Mouse (Mus musculus): ENCODE measurements at regions not wholly inside any gene's neighbourhood (a gene's known extent, or its start where the extent isn't known, plus 50 kb on each side); places are given as distances from the start of the nearest gene placed in this dataset.

GRCm38 (mm10) chr1:151092035-151092434, 90.3 kb upstream of the Gm47985 start:
- 0 out of 2 replicates have a peak, but pooled peaks cover 5% of the 10 kb centered on the region for H3K4me1 ChIP-seq (ENCODE audit: control insufficient read depth, insufficient read depth, low read length)
- H3K27ac ChIP-seq (replicated peaks; ENCODE audit: low read depth, low read length), result 0 out of 2 replicates have a peak overlapping the region, but pooled peaks have one; percentile 3
- DNase-seq (ENCODE audit: low spot score) (no peak), ATAC-seq (ENCODE audit: low FRiP score, low read depth) (no peak)
- no peaks in the 10 kb centered on the region for H3K9me3 ChIP-seq (ENCODE audit: control insufficient read depth, low read length)
- no peak overlapping the region for H3K4me2 ChIP-seq (replicated peaks; ENCODE audit: low read depth, low read length, severe bottlenecking)
- 69% methylated on average over 4 of the region's 4 CpGs for WGBS
- no peak for TF ChIP-seq POLR2A (IDR thresholded peaks at IDR 0.05; ENCODE audit: borderline replicate concordance, extremely low read depth, insufficient read depth, insufficient read length)
- H3K27me3 ChIP-seq (ENCODE audit: control insufficient read depth, insufficient read depth, low read length), result no peaks in the 10 kb centered on the region
- no peaks in the 10 kb centered on the region for H3K36me3 ChIP-seq (ENCODE audit: control insufficient read depth, insufficient read depth, low read length)
- H3K4me3 ChIP-seq (replicated peaks; ENCODE audit: low read length), result no peak overlapping the region
- H3K9ac ChIP-seq (ENCODE audit: low read depth, low read length, severe bottlenecking), result no peak overlapping the region

- DNase-seq (ENCODE audit: low spot score), result no peak
- 64% methylated on average over 10 of the region's 10 CpGs for WGBS
- no peak overlapping the region for H3K9ac ChIP-seq (ENCODE audit: low read depth, low read length, severe bottlenecking)
- 0 out of 2 replicates have a peak, but pooled peaks cover 5% of the 10 kb centered on the region for H3K4me1 ChIP-seq (ENCODE audit: control insufficient read depth, insufficient read depth, low read length)
- H3K36me3 ChIP-seq (ENCODE audit: control insufficient read depth, insufficient read depth, low read length), result no peaks in the 10 kb centered on the region
- H3K27ac ChIP-seq (replicated peaks; ENCODE audit: low read depth, low read length), result no peak overlapping the region
- H3K9me3 ChIP-seq (ENCODE audit: control insufficient read depth, low read length), result no peaks in the 10 kb centered on the region
- H3K4me2 ChIP-seq (replicated peaks; ENCODE audit: low read depth, low read length, severe bottlenecking), result 0 out of 2 replicates have a peak overlapping the region, but pooled peaks have one; percentile 5
- ATAC-seq (ENCODE audit: low FRiP score, low read depth), result peak; percentile 47; the same call in 1 of the 2 replicates
- H3K27me3 ChIP-seq (ENCODE audit: control insufficient read depth, insufficient read depth, low read length), result no peaks in the 10 kb centered on the region
- no peak overlapping the region for H3K4me3 ChIP-seq (replicated peaks; ENCODE audit: low read length)
- no peak for TF ChIP-seq POLR2A (IDR thresholded peaks at IDR 0.05; ENCODE audit: borderline replicate concordance, extremely low read depth, insufficient read depth, insufficient read length)
Measured at GRCm38 (mm10) chr1:151095344-151096050, 86.8 kb upstream of the Gm47985 start.

- Histone ChIP-seq H3K4me1 (ENCODE audit: control insufficient read depth, insufficient read depth, low read length) (0 out of 2 replicates have a peak, but pooled peaks cover 5% of the 10 kb centered on the region), H3K27me3 (ENCODE audit: control insufficient read depth, insufficient read depth, low read length) (no peaks in the 10 kb centered on the region), H3K27ac (replicated peaks; ENCODE audit: low read depth, low read length) (no peak overlapping the region), H3K36me3 (ENCODE audit: control insufficient read depth, insufficient read depth, low read length) (no peaks in the 10 kb centered on the region), H3K4me2 (replicated peaks; ENCODE audit: low read depth, low read length, severe bottlenecking) (peak overlapping the region; percentile 5; the same call in 1 of the 2 replicates), H3K9me3 (ENCODE audit: control insufficient read depth, low read length) (no peaks in the 10 kb centered on the region), H3K9ac (ENCODE audit: low read depth, low read length, severe bottlenecking) (no peak overlapping the region), H3K4me3 (replicated peaks; ENCODE audit: low read length) (no peak overlapping the region)
- DNase-seq (ENCODE audit: low spot score), result peak; percentile 60
- no peak for TF ChIP-seq POLR2A (IDR thresholded peaks at IDR 0.05; ENCODE audit: borderline replicate concordance, extremely low read depth, insufficient read depth, insufficient read length)
- WGBS, result 10% methylated on average over 9 of the region's 9 CpGs
- peak; percentile 82 for ATAC-seq (ENCODE audit: low FRiP score, low read depth)
Measured at GRCm38 (mm10) chr1:151096079-151096478, 86.3 kb upstream of the Gm47985 start.

GRCm38 (mm10) chr1:151097506-151097905, 84.8 kb upstream of the Gm47985 start:
- no peak for ATAC-seq (ENCODE audit: low FRiP score, low read depth)
- Histone ChIP-seq H3K9ac (ENCODE audit: low read depth, low read length, severe bottlenecking) (no peak overlapping the region), H3K4me2 (replicated peaks; ENCODE audit: low read depth, low read length, severe bottlenecking) (no peak overlapping the region), H3K27me3 (ENCODE audit: control insufficient read depth, insufficient read depth, low read length) (no peaks in the 10 kb centered on the region), H3K9me3 (ENCODE audit: control insufficient read depth, low read length) (no peaks in the 10 kb centered on the region), H3K4me3 (replicated peaks; ENCODE audit: low read length) (no peak overlapping the region), H3K27ac (replicated peaks; ENCODE audit: low read depth, low read length) (no peak overlapping the region), H3K4me1 (ENCODE audit: control insufficient read depth, insufficient read depth, low read length) (0 out of 2 replicates have a peak, but pooled peaks cover 5% of the 10 kb centered on the region), H3K36me3 (ENCODE audit: control insufficient read depth, insufficient read depth, low read length) (no peaks in the 10 kb centered on the region)
- WGBS, result 84% methylated on average over 1 of the region's 1 CpGs
- no peak for DNase-seq (ENCODE audit: low spot score)
- TF ChIP-seq POLR2A (IDR thresholded peaks at IDR 0.05; ENCODE audit: borderline replicate concordance, extremely low read depth, insufficient read depth, insufficient read length), result no peak

GRCm38 (mm10) chr1:151098763-151099162, 83.6 kb upstream of the Gm47985 start:
- WGBS, result 79% methylated on average over 1 of the region's 1 CpGs
- Histone ChIP-seq H3K4me3 (replicated peaks; ENCODE audit: low read length) (no peak overlapping the region), H3K4me1 (ENCODE audit: control insufficient read depth, insufficient read depth, low read length) (peaks cover 9% of the 10 kb centered on the region), H3K27me3 (ENCODE audit: control insufficient read depth, insufficient read depth, low read length) (no peaks in the 10 kb centered on the region), H3K9ac (ENCODE audit: low read depth, low read length, severe bottlenecking) (no peak overlapping the region), H3K36me3 (ENCODE audit: control insufficient read depth, insufficient read depth, low read length) (no peaks in the 10 kb centered on the region), H3K4me2 (replicated peaks; ENCODE audit: low read depth, low read length, severe bottlenecking) (no peak overlapping the region), H3K27ac (replicated peaks; ENCODE audit: low read depth, low read length) (no peak overlapping the region), H3K9me3 (ENCODE audit: control insufficient read depth, low read length) (no peaks in the 10 kb centered on the region)
- TF ChIP-seq POLR2A (IDR thresholded peaks at IDR 0.05; ENCODE audit: borderline replicate concordance, extremely low read depth, insufficient read depth, insufficient read length), result no peak
- ATAC-seq (ENCODE audit: low FRiP score, low read depth), result no peak
- DNase-seq (ENCODE audit: low spot score), result no peak
